Mouse (Mus musculus) heart, embryonic 10.5 days (tissue): ENCODE results near the gene Jmjd6. TPM values are rescaled to one million over a fixed set of nuclear protein-coding genes. Genes with fewer than 3 reads are reported as not detected.

ENCODE experiments used
- DNase-seq: peaks from one replicate; pipeline ENCODE4 v3.0.0-alpha.2; 2017; ENCODE audit warnings: low spot score
- H3K27ac ChIP-seq: fragments of 300-500 bp; sonication (generic); 2 replicates; pipeline ENCODE4 v1.5.1; 2016; ENCODE audit warnings: mild to moderate bottlenecking
- H3K27me3 ChIP-seq: fragments of 300-500 bp; sonication (generic); 2 replicates; pipeline ENCODE4 v1.6.1; 2016; ENCODE audit warnings: mild to moderate bottlenecking; ENCODE audit not compliant: poor library complexity, insufficient read depth, severe bottlenecking
- H3K36me3 ChIP-seq: fragments of 300-500 bp; sonication (generic); 2 replicates; pipeline ENCODE4 v1.6.1; 2016; ENCODE audit warnings: mild to moderate bottlenecking, moderate library complexity
- H3K4me1 ChIP-seq: fragments of 300-500 bp; sonication (generic); 2 replicates; pipeline ENCODE4 v1.6.1; 2016; ENCODE audit warnings: mild to moderate bottlenecking
- H3K4me3 ChIP-seq: fragments of 300-500 bp; sonication (generic); 2 replicates; pipeline ENCODE4 v1.5.1; 2016; ENCODE audit warnings: mild to moderate bottlenecking, moderate library complexity
- H3K9me3 ChIP-seq: fragments of 300-500 bp; sonication (generic); 2 replicates; pipeline ENCODE4 v1.6.1; 2016; ENCODE audit warnings: mild to moderate bottlenecking, moderate library complexity
- WGBS: fragments of 180-500 bp; shearing (Covaris S2); methylation state at CpG from one replicate; pipeline ENCODE4 v1.1.7; 2016; 5-methylcytosine and 5-hydroxymethylcytosine counted together
- polyA plus RNA-seq: library from polyadenylated mRNA; unstranded; fragments of >200 nt; fragmentation: Nextera tagmentation; extraction: Ambion mirVana; gene quantifications from 2 replicates; pipeline ENCODE4 v1.2.1, GENCODE M21; 2016

The Jmjd6 gene
- polyA plus RNA-seq, 1 experiment from 2014 or later: 114 TPM

GRCm38 (mm10) chr11:116816769-116817168, 26.5 kb downstream of the Jmjd6 start:
- Histone ChIP-seq H3K27ac (0 out of 2 replicates have a peak overlapping the region, but pooled peaks have one; percentile 37), H3K4me1 (peaks cover 89% of the 10 kb centered on the region), H3K9me3 (no peaks in the 10 kb centered on the region), H3K4me3 (no peak overlapping the region), H3K27me3 (no peaks in the 10 kb centered on the region), H3K36me3 (no peaks in the 10 kb centered on the region)
- no peak for DNase-seq
- WGBS: 55% methylated on average over 5 of the region's 5 CpGs

- Histone ChIP-seq H3K27me3 (peaks cover 12% of the 10 kb centered on the region), H3K4me3 (peak overlapping the region; percentile 33; the same call in 1 of the 2 replicates), H3K36me3 (0 out of 2 replicates have a peak, but pooled peaks cover 4% of the 10 kb centered on the region), H3K27ac (peak overlapping the region; percentile 81), H3K9me3 (no peaks in the 10 kb centered on the region), H3K4me1 (peaks cover 81% of the 10 kb centered on the region)
- DNase-seq: no peak
- 22% methylated on average over 7 of the region's 7 CpGs for WGBS
These were observed 28.3 kb downstream of the Jmjd6 start for GRCm38 (mm10) chr11:116814884-116815415.

GRCm38 (mm10) chr11:116814076-116814883, 29.0 kb downstream of the Jmjd6 start:
- 16% methylated on average over 20 of the region's 20 CpGs for WGBS
- Histone ChIP-seq H3K4me3 (peak overlapping the region; percentile 33; the same call in 1 of the 2 replicates), H3K36me3 (peaks cover 7% of the 10 kb centered on the region; the same call in 1 of the 2 replicates), H3K9me3 (no peaks in the 10 kb centered on the region), H3K4me1 (peaks cover 75% of the 10 kb centered on the region), H3K27ac (peak overlapping the region; percentile 81), H3K27me3 (peaks cover 12% of the 10 kb centered on the region)
- no peak for DNase-seq

GRCm38 (mm10) chr11:116813610-116814009, 29.6 kb downstream of the Jmjd6 start:
- no peak overlapping the region for H3K4me3 ChIP-seq
- no peaks in the 10 kb centered on the region for H3K9me3 ChIP-seq
- H3K27ac ChIP-seq: peak overlapping the region; percentile 81
- DNase-seq: no peak
- H3K27me3 ChIP-seq: peaks cover 12% of the 10 kb centered on the region
- 75% methylated on average over 13 of the region's 13 CpGs for WGBS
- peaks cover 7% of the 10 kb centered on the region; the same call in 1 of the 2 replicates for H3K36me3 ChIP-seq
- H3K4me1 ChIP-seq: peaks cover 73% of the 10 kb centered on the region

- H3K4me1 ChIP-seq: peaks cover 75% of the 10 kb centered on the region
- peak overlapping the region; percentile 81 for H3K27ac ChIP-seq
- 45% methylated on average over 21 of the region's 21 CpGs for WGBS
- peaks cover 12% of the 10 kb centered on the region for H3K27me3 ChIP-seq
- H3K4me3 ChIP-seq: peak overlapping the region; percentile 29; the same call in 1 of the 2 replicates
- peaks cover 7% of the 10 kb centered on the region; the same call in 1 of the 2 replicates for H3K36me3 ChIP-seq
- DNase-seq: no peak
- H3K9me3 ChIP-seq: no peaks in the 10 kb centered on the region
These were observed 30.3 kb downstream of the Jmjd6 start for GRCm38 (mm10) chr11:116812793-116813529.

GRCm38 (mm10) chr11:116810983-116811901, 32.0 kb downstream of the Jmjd6 start:
- Histone ChIP-seq H3K36me3 (peaks cover 7% of the 10 kb centered on the region; the same call in 1 of the 2 replicates), H3K27me3 (peaks cover 12% of the 10 kb centered on the region), H3K9me3 (no peaks in the 10 kb centered on the region), H3K4me3 (peak overlapping the region; percentile 61), H3K4me1 (peaks cover 66% of the 10 kb centered on the region), H3K27ac (peak overlapping the region; percentile 76)
- no peak for DNase-seq
- WGBS: 9% methylated on average over 31 of the region's 32 CpGs

- Histone ChIP-seq H3K9me3 (no peaks in the 10 kb centered on the region), H3K27me3 (peaks cover 12% of the 10 kb centered on the region), H3K4me3 (no peak overlapping the region), H3K36me3 (peaks cover 7% of the 10 kb centered on the region; the same call in 1 of the 2 replicates), H3K27ac (no peak overlapping the region), H3K4me1 (peaks cover 60% of the 10 kb centered on the region)
- no peak for DNase-seq
- 77% methylated on average over 11 of the region's 11 CpGs for WGBS
These were observed 32.7 kb downstream of the Jmjd6 start for GRCm38 (mm10) chr11:116810528-116810927.

GRCm38 (mm10) chr11:116809520-116809919, 33.7 kb downstream of the Jmjd6 start:
- no peaks in the 10 kb centered on the region for H3K9me3 ChIP-seq
- WGBS: 81% methylated on average over 8 of the region's 8 CpGs

GRCm38 (mm10) chr11:116808811-116809395, 34.3 kb downstream of the Jmjd6 start:
- Histone ChIP-seq H3K4me3 (no peak overlapping the region), H3K27ac (no peak overlapping the region), H3K9me3 (no peaks in the 10 kb centered on the region), H3K4me1 (peaks cover 45% of the 10 kb centered on the region), H3K36me3 (peaks cover 7% of the 10 kb centered on the region; the same call in 1 of the 2 replicates), H3K27me3 (peaks cover 12% of the 10 kb centered on the region)
- 70% methylated on average over 11 of the region's 11 CpGs for WGBS
- DNase-seq: no peak

More at GRCm38 (mm10) chr11:116809520-116809919, 33.7 kb downstream of the Jmjd6 start:
- Histone ChIP-seq H3K4me3 (no peak overlapping the region), H3K27me3 (peaks cover 12% of the 10 kb centered on the region), H3K27ac (no peak overlapping the region), H3K4me1 (peaks cover 51% of the 10 kb centered on the region), H3K36me3 (peaks cover 7% of the 10 kb centered on the region; the same call in 1 of the 2 replicates)
- DNase-seq: no peak

GRCm38 (mm10) chr11:116807938-116808606, 35.2 kb downstream of the Jmjd6 start:
- WGBS: 26% methylated on average over 7 of the region's 7 CpGs
- H3K36me3 ChIP-seq: peaks cover 7% of the 10 kb centered on the region; the same call in 1 of the 2 replicates
- H3K4me3 ChIP-seq: no peak overlapping the region
- peak overlapping the region; percentile 76; the same call in 1 of the 2 replicates for H3K27ac ChIP-seq
- DNase-seq: peak; percentile 93
- peaks cover 36% of the 10 kb centered on the region for H3K4me1 ChIP-seq
- H3K9me3 ChIP-seq: no peaks in the 10 kb centered on the region
- peaks cover 12% of the 10 kb centered on the region for H3K27me3 ChIP-seq

GRCm38 (mm10) chr11:116807526-116807925, 35.7 kb downstream of the Jmjd6 start:
- H3K4me3 ChIP-seq: no peak overlapping the region
- WGBS: 67% methylated on average over 3 of the region's 3 CpGs
- peaks cover 12% of the 10 kb centered on the region for H3K27me3 ChIP-seq
- H3K27ac ChIP-seq: peak overlapping the region; percentile 76
- peaks cover 31% of the 10 kb centered on the region for H3K4me1 ChIP-seq
- no peak for DNase-seq
- no peaks in the 10 kb centered on the region for H3K9me3 ChIP-seq
- H3K36me3 ChIP-seq: peaks cover 7% of the 10 kb centered on the region; the same call in 1 of the 2 replicates
